Mouse (Mus musculus): Measurements from ENCODE around the gene Kdr. TPM values are rescaled to one million over a fixed set of nuclear protein-coding genes. Genes with fewer than 3 reads are reported as not detected.

Kdr gene
- polyA plus RNA-seq, 1 experiment from 2014 or later = 24.5 TPM

DNA sequence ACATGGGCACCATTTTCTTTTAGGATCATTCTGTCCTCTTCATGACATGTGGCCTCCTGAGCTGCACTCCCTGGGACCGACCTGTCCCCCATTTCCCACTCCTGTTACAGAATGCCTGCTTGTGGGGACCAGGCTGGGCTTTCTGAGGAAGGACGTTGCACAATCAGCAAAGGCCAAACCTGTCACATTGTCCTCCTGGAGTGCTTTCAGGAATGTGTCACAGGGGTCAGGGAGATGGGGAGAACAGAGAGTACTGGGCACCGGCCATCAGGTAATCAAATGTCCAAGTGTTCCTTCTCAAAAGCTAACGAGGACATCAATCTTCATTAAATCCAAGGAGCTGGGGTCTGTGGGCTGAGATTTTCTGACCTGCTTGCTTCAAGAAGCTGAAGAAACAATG is 72.2 kb downstream of the Kdr start:
- Histone ChIP-seq H3K27ac (ENCODE audit: low read depth, low read length) (no peak overlapping the region), H3K4me3 (ENCODE audit: low read depth, low read length) (no peak overlapping the region), H3K9ac (ENCODE audit: low read length) (no peak overlapping the region), H3K36me3 (ENCODE audit: control insufficient read depth, insufficient read depth, low read length) (no peaks in the 10 kb centered on the region), H3K27me3 (ENCODE audit: control insufficient read depth, insufficient read depth, low read length) (no peaks in the 10 kb centered on the region), H3K4me2 (no peak overlapping the region), H3K4me1 (ENCODE audit: control insufficient read depth, insufficient read depth, low read length) (no peaks in the 10 kb centered on the region), H3K9me3 (ENCODE audit: control insufficient read depth, low read length) (no peaks in the 10 kb centered on the region)
- ATAC-seq (ENCODE audit: low FRiP score) = no peak
- no peak for DNase-seq (ENCODE audit: low spot score, missing footprints)
- WGBS = 63% methylated on average over 4 of the region's 4 CpGs

DNA sequence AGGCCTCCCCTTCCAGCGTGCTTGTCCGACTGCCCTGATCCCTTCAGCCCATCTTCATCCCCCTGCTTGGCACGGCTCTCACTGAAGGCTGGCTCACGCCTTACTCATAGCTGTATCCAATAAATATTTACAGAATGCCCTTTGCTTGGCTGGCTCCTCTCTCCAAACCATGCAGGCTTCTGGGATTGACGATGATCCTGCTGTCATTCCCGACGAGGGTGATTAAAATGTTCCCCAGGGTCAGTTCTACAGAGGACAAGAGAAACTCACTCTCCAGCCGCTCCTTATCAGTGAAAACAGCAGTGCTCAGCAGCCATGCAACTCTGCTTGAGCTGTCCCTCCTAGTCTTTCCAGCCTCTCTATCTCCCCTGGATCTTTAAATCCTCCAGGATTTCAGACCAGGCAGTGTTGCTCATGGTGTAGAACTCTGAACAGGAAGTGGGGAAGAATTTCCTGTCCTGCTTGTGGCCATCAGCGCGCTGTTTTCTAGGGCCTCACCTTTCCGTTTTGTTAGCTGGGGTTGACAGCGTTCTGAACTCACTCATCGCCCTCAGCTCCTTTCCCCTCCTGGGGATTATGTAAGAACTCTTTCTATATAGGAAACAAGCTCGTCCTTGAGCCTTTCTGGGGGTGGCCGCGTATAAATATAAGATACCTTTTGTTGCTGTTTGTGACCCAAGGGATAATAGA is 77.9 kb downstream of the Kdr start:
- ATAC-seq (ENCODE audit: low FRiP score) = no peak
- WGBS = 62% methylated on average over 16 of the region's 16 CpGs
- H3K27ac ChIP-seq (ENCODE audit: low read depth, low read length) = no peak overlapping the region
- DNase-seq (ENCODE audit: low spot score, missing footprints) = no peak
- H3K9me3 ChIP-seq (ENCODE audit: control insufficient read depth, low read length) = no peaks in the 10 kb centered on the region
- H3K4me1 ChIP-seq (ENCODE audit: control insufficient read depth, insufficient read depth, low read length) = peaks cover 4% of the 10 kb centered on the region
- H3K9ac ChIP-seq (ENCODE audit: low read length) = no peak overlapping the region
- no peak overlapping the region for H3K4me2 ChIP-seq
- no peaks in the 10 kb centered on the region for H3K27me3 ChIP-seq (ENCODE audit: control insufficient read depth, insufficient read depth, low read length)
- H3K36me3 ChIP-seq (ENCODE audit: control insufficient read depth, insufficient read depth, low read length) = no peaks in the 10 kb centered on the region
- no peak overlapping the region for H3K4me3 ChIP-seq (ENCODE audit: low read depth, low read length)

DNA sequence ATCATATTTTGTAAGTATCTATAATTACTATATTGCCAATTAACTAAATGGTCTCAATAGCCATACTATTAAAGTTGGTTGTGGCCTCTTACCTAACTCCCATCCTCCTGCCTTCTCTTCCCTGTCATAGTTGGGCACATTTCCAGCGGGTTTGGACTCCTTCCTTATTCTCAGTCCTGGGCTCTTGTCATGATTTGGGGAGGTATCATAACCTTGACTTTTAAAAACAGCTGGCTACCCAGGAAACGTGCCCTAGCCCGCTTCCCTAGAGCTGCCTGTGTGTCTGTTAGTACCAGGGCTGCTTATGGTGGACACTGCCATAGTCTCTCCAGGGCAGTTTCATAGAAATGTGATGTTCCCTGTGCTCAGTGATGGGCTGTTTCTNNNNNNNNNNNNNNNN is 82.9 kb downstream of the Kdr start:
- WGBS = 96% methylated on average over 3 of the region's 3 CpGs

DNA sequence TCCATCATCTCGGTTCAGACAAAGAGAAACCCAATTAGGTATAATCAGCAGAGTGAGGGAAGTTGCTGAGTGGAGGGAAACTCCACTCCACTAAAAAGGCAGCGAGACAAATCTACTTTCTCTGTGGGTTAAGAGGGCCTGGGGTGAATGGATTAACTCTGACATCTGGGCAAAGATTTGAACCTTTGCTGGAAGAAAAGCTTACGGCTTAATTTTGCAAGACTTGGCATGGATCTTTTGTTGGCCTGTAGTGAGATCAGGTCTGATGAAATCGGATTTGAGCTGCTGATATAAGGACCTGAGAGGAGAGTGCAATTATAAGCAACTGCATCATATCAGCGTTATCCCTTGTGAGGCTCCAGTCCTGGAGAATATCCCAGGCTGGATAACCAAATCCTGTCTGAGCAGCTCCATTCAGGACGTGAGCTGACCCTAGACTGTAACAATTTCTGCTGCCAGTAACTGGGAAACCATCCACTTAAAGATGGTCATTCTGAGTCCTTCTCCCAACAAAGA is 85.2 kb downstream of the Kdr start:
- Histone ChIP-seq H3K9ac (ENCODE audit: low read length) (no peak overlapping the region), H3K9me3 (ENCODE audit: control insufficient read depth, low read length) (no peaks in the 10 kb centered on the region), H3K4me1 (ENCODE audit: control insufficient read depth, insufficient read depth, low read length) (peaks cover 4% of the 10 kb centered on the region), H3K27ac (ENCODE audit: low read depth, low read length) (no peak overlapping the region), H3K36me3 (ENCODE audit: control insufficient read depth, insufficient read depth, low read length) (no peaks in the 10 kb centered on the region), H3K4me3 (ENCODE audit: low read depth, low read length) (no peak overlapping the region), H3K27me3 (ENCODE audit: control insufficient read depth, insufficient read depth, low read length) (no peaks in the 10 kb centered on the region), H3K4me2 (no peak overlapping the region)
- ATAC-seq (ENCODE audit: low FRiP score) = no peak
- WGBS = 33% methylated on average over 6 of the region's 6 CpGs
- DNase-seq (ENCODE audit: low spot score, missing footprints) = no peak

More for the DNA sequence above, 82.9 kb downstream of the Kdr start:
- H3K4me2 ChIP-seq = no peak overlapping the region
- no peak for ATAC-seq (ENCODE audit: low FRiP score)
- no peak for DNase-seq (ENCODE audit: low spot score, missing footprints)
- no peaks in the 10 kb centered on the region for H3K9me3 ChIP-seq (ENCODE audit: control insufficient read depth, low read length)
- H3K27me3 ChIP-seq (ENCODE audit: control insufficient read depth, insufficient read depth, low read length) = no peaks in the 10 kb centered on the region
- H3K36me3 ChIP-seq (ENCODE audit: control insufficient read depth, insufficient read depth, low read length) = no peaks in the 10 kb centered on the region
- no peak overlapping the region for H3K9ac ChIP-seq (ENCODE audit: low read length)
- peaks cover 4% of the 10 kb centered on the region for H3K4me1 ChIP-seq (ENCODE audit: control insufficient read depth, insufficient read depth, low read length)
- H3K27ac ChIP-seq (ENCODE audit: low read depth, low read length) = no peak overlapping the region
- H3K4me3 ChIP-seq (ENCODE audit: low read depth, low read length) = no peak overlapping the region

Small RNA genes lying within 50 kb of the gene (microRNA-seq; reads per million reads assigned to microRNA genes)
- gene Gm25374 = not detected

Other genes with a start within 250 kb of the Kdr start
- 14.2 and 14.7 TPM in 2 replicates for gene Srd5a3, start 161.8 kb upstream of the Kdr start, polyA plus RNA-seq (2014; fragmentation: Nextera tagmentation; extraction: Ambion mirVana)
- gene Tmem165, start 205.4 kb upstream of the Kdr start, polyA plus RNA-seq (2014; fragmentation: Nextera tagmentation; extraction: Ambion mirVana) = 100 and 102 TPM in 2 replicates